Mouse (Mus musculus): Measurements from ENCODE around the gene Btaf1. TPM values are rescaled to one million over a fixed set of nuclear protein-coding genes. Genes with fewer than 3 reads are reported as not detected.

Gene Btaf1
- polyA plus RNA-seq, 1 experiment from 2014 or later, result 12.3 TPM

DNA sequence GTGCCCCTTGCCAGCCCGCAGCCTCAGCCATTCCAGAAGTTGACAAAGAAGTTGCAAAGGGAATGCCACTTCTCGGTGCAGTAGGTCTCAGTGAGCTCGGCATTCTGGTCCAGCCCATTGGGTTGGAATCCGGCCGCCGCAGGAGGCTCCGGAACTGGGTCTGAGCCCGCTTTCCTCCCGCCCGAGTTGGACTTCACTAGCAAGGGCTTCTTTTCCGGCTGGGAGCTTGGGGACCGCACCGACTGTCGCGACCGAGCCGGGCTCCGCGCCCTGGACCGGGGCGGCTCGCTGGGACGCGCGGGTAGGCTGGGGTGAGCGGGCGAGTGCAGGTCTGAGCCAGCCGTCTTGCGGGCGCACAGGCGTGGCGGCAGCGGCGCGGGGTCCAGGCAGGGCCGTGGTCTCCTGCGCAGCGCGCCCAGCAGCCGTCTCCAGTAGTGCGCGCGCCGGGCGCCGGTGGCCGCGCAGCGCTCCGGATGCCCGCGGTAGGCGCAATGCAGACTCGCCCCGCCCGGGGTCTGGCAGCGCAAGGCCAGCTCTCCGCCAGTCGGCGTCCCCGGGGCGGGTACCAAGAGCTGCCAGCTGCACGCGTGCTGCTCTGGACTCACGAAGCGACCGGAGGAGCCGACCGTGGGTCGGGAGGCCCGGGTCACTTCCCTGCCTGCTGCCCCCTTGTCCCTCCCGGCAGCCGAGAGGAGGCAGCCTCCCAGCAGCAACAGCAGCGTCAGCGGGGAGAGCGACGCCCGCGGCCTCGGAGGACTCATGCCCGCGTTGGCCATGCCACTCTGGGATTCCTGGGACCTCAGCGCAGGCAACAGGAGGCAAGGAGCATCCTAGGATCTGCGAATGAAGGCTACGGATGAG, 7.2 kb upstream of the Btaf1 start:
- peak overlapping the region; percentile 97 for H3K9ac ChIP-seq (replicated peaks; ENCODE audit: low read depth, low read length)
- H3K36me3 ChIP-seq (ENCODE audit: control insufficient read depth, insufficient read depth), result no peaks in the 10 kb centered on the region
- H3K4me3 ChIP-seq (replicated peaks; ENCODE audit: low read length), result peak overlapping the region; percentile 97
- H3K27me3 ChIP-seq (replicated peaks; ENCODE audit: control insufficient read depth, insufficient read depth, low read length), result no peaks in the 10 kb centered on the region
- peak overlapping the region; percentile 94 for H3K4me2 ChIP-seq (ENCODE audit: low read length)
- no peaks in the 10 kb centered on the region for H3K9me3 ChIP-seq (ENCODE audit: control insufficient read depth, low read length)
- peaks cover 14% of the 10 kb centered on the region for H3K4me1 ChIP-seq (replicated peaks; ENCODE audit: control insufficient read depth, insufficient read depth, low read length)
- peak overlapping the region; percentile 95 for H3K27ac ChIP-seq (ENCODE audit: low read length)
- ATAC-seq, result peak; percentile 93
- WGBS, result 0% methylated on average over 71 of the region's 85 CpGs

DNA sequence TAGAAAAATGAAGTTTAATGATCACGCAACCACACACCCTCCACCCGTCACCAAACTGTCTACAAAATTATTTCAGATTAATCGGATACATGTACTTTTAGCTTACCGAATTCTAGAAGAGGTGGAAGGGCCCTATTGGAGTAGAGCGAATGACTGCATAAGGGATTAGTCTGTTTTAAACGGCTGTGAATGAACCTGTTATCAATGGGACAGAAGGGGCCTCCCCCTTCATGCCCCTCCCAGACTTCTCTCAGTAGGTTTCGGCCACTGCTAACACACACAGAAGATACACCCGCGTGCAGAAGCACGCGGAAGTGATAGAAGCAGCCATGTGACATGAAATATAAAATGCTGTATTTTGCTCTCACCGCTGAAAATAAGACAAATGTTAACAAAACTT, 6.4 kb upstream of the Btaf1 start, which contains the start of gene Fgfbp3:
Fgfbp3 (minus strand) TSS at position 150 of the 400 bp plus-strand sequence.
- H3K9me3 ChIP-seq (ENCODE audit: control insufficient read depth, low read length), result no peaks in the 10 kb centered on the region
- peak within 1 kb of the TSS; percentile 97 for H3K9ac ChIP-seq (replicated peaks; ENCODE audit: low read depth, low read length)
- peak within 1 kb of the TSS; percentile 95 for H3K27ac ChIP-seq (ENCODE audit: low read length)
- peak; percentile 23; the same call in 1 of the 2 replicates for ATAC-seq
- no peaks in the 10 kb centered on the region for H3K36me3 ChIP-seq (ENCODE audit: control insufficient read depth, insufficient read depth)
- 4% methylated on average over 12 of the region's 12 CpGs for WGBS
- peak within 1 kb of the TSS; percentile 97 for H3K4me3 ChIP-seq (replicated peaks; ENCODE audit: low read length)
- H3K4me1 ChIP-seq (replicated peaks; ENCODE audit: control insufficient read depth, insufficient read depth, low read length), result peaks cover 14% of the 10 kb centered on the region
- no peaks in the 10 kb centered on the region for H3K27me3 ChIP-seq (replicated peaks; ENCODE audit: control insufficient read depth, insufficient read depth, low read length)
- H3K4me2 ChIP-seq (ENCODE audit: low read length), result peak within 1 kb of the TSS; percentile 94

DNA sequence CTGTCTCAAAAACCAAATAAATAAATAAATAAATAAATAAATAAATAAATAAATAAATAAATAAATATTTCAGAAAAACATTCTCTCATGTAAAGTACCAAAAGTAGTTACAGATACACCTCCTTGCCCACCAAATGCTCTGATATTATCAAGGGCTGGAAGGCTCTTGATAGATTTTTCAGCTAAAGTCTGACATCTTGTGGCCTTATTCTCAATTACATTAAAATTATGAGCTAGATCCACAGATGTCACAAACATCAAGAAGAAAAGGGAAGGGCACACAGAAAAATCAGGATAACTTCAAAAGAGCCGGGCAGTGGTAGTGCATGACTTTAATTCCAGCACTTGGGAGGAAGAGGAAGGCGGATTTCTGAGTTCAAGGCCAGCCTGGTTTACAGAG, 3.9 kb upstream of the Btaf1 start:
- H3K4me2 ChIP-seq (ENCODE audit: low read length), result no peak overlapping the region
- WGBS, result 23% methylated on average over 2 of the region's 2 CpGs
- H3K4me3 ChIP-seq (replicated peaks; ENCODE audit: low read length), result no peak overlapping the region
- ATAC-seq, result no peak
- H3K9me3 ChIP-seq (ENCODE audit: control insufficient read depth, low read length), result no peaks in the 10 kb centered on the region
- H3K4me1 ChIP-seq (replicated peaks; ENCODE audit: control insufficient read depth, insufficient read depth, low read length), result peaks cover 20% of the 10 kb centered on the region
- H3K36me3 ChIP-seq (ENCODE audit: control insufficient read depth, insufficient read depth), result no peaks in the 10 kb centered on the region
- H3K9ac ChIP-seq (replicated peaks; ENCODE audit: low read depth, low read length), result no peak overlapping the region
- no peak overlapping the region for H3K27ac ChIP-seq (ENCODE audit: low read length)
- H3K27me3 ChIP-seq (replicated peaks; ENCODE audit: control insufficient read depth, insufficient read depth, low read length), result no peaks in the 10 kb centered on the region

DNA sequence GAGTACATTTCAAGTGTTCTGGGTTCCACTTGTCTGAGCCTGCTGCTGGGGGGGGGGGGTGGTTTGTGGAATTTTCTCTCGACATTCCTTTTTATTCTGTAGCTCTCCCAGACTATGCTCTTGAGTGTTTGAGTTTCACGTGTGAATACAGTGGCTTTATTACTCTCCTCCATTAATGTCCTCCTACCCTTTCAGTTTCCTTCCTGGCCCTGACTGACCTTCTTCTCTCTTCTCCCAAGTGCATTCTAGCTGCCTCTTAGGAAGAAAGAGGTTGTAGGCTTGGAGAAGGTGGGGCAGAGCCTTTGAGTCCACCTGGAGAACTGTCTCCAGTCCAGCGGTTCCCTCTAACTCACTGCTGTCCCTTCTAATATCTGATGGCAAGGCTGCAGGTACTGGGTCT, 2.9 kb upstream of the Btaf1 start:
- Histone ChIP-seq H3K4me1 (replicated peaks; ENCODE audit: control insufficient read depth, insufficient read depth, low read length) (peaks cover 23% of the 10 kb centered on the region), H3K4me3 (replicated peaks; ENCODE audit: low read length) (no peak overlapping the region), H3K4me2 (ENCODE audit: low read length) (no peak overlapping the region), H3K9me3 (ENCODE audit: control insufficient read depth, low read length) (no peaks in the 10 kb centered on the region), H3K36me3 (ENCODE audit: control insufficient read depth, insufficient read depth) (no peaks in the 10 kb centered on the region), H3K9ac (replicated peaks; ENCODE audit: low read depth, low read length) (no peak overlapping the region), H3K27ac (ENCODE audit: low read length) (no peak overlapping the region), H3K27me3 (replicated peaks; ENCODE audit: control insufficient read depth, insufficient read depth, low read length) (no peaks in the 10 kb centered on the region)
- 59% methylated on average over 3 of the region's 3 CpGs for WGBS
- no peak for ATAC-seq

DNA sequence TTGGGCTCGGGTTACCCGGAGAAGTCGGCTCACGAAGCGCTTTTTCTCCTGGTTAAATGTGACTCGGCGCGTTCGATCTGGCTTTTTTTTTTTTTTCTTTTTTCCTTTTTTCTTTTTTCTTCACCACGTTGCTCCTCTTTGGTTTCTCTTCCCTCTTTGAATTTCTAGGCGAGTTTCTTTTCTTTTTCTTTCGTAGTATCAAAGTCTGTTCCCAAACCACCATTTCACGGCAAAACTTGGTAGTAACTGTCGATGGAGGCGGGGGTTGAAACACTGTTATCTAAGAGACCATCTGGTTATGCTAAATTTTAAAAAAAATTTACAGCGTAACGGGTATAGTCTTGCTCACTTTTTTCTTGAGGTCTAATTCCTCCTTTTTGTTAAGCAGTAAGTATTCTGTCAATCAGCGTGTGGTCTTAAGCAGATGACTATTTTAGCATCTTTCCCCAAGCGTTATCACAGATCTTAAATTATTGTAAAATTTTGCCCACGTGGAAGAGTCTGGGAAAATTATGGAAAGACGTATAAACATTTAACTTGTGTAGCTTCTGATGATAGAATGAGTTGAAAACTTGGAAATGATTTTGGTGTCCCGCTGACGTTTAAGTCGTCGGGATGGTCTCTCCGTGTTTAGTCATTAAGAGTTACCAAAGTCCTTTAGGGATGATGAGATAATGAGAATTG, 816 bp downstream of the Btaf1 start:
- Histone ChIP-seq H3K4me2 (ENCODE audit: low read length) (peak overlapping the region; percentile 83), H3K9ac (replicated peaks; ENCODE audit: low read depth, low read length) (peak overlapping the region; percentile 92), H3K9me3 (ENCODE audit: control insufficient read depth, low read length) (no peaks in the 10 kb centered on the region), H3K27me3 (replicated peaks; ENCODE audit: control insufficient read depth, insufficient read depth, low read length) (no peaks in the 10 kb centered on the region), H3K4me1 (replicated peaks; ENCODE audit: control insufficient read depth, insufficient read depth, low read length) (peaks cover 17% of the 10 kb centered on the region), H3K4me3 (replicated peaks; ENCODE audit: low read length) (peak overlapping the region; percentile 96), H3K27ac (ENCODE audit: low read length) (peak overlapping the region; percentile 95), H3K36me3 (ENCODE audit: control insufficient read depth, insufficient read depth) (no peaks in the 10 kb centered on the region)
- ATAC-seq, result no peak
- under 1% methylated on average over 26 of the region's 26 CpGs for WGBS

DNA sequence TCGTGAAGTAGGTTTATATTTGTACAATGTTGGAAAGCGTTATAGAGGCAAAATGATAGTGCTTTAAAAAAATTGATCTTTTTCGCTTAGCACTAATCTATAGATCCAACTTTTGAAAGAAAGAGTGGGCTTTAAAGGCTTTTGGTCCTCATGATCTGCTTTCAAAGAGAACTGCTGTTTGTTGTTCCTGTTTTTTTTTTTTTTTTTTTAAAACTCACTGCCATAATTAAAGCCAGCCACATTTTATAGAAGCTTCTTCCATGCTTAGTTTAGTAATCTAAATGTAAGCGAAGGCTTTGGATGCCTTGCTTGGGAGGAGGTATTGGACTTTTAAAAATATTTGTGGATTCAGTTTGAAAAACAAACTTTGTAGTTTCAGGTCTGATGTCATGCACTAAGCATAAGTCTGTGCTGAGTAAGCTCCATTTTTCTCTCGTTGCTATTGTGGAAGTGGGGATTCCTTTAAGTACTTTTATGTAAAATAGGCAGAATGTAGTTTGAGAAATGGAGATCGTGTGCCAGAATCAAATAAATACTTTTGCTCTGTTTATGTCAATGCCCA, 2.0 kb downstream of the Btaf1 start:
- no peaks in the 10 kb centered on the region for H3K9me3 ChIP-seq (ENCODE audit: control insufficient read depth, low read length)
- no peak overlapping the region for H3K4me3 ChIP-seq (replicated peaks; ENCODE audit: low read length)
- peaks cover 17% of the 10 kb centered on the region for H3K4me1 ChIP-seq (replicated peaks; ENCODE audit: control insufficient read depth, insufficient read depth, low read length)
- no peak overlapping the region for H3K4me2 ChIP-seq (ENCODE audit: low read length)
- no peak for ATAC-seq
- 79% methylated on average over 6 of the region's 6 CpGs for WGBS
- H3K9ac ChIP-seq (replicated peaks; ENCODE audit: low read depth, low read length), result no peak overlapping the region
- no peaks in the 10 kb centered on the region for H3K36me3 ChIP-seq (ENCODE audit: control insufficient read depth, insufficient read depth)
- no peaks in the 10 kb centered on the region for H3K27me3 ChIP-seq (replicated peaks; ENCODE audit: control insufficient read depth, insufficient read depth, low read length)
- no peak overlapping the region for H3K27ac ChIP-seq (ENCODE audit: low read length)

DNA sequence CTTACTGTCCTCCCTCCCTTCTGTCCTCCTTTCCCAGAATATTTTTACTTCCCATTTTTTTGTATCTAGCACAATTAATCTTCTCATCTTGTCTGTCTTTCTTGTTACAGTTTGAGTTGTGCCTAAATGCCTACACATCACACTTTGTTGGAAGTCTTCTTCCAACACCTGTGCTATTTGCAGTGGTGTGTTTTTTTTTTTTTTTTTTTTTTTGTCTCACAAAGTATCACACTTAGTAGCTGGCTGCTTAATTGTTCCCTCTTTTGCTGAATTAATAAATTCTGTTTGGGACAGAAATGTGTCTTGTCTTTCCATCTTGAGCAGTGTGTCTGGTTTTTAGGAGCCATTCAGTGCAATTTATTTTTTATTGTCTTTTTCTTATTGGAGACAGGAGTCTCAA, 3.9 kb downstream of the Btaf1 start:
- H3K36me3 ChIP-seq (ENCODE audit: control insufficient read depth, insufficient read depth), result no peaks in the 10 kb centered on the region
- H3K9ac ChIP-seq (replicated peaks; ENCODE audit: low read depth, low read length), result no peak overlapping the region
- ATAC-seq, result no peak
- H3K27me3 ChIP-seq (replicated peaks; ENCODE audit: control insufficient read depth, insufficient read depth, low read length), result no peaks in the 10 kb centered on the region
- peaks cover 17% of the 10 kb centered on the region for H3K4me1 ChIP-seq (replicated peaks; ENCODE audit: control insufficient read depth, insufficient read depth, low read length)
- no peak overlapping the region for H3K4me3 ChIP-seq (replicated peaks; ENCODE audit: low read length)
- H3K9me3 ChIP-seq (ENCODE audit: control insufficient read depth, low read length), result no peaks in the 10 kb centered on the region
- no peak overlapping the region for H3K27ac ChIP-seq (ENCODE audit: low read length)
- no peak overlapping the region for H3K4me2 ChIP-seq (ENCODE audit: low read length)

DNA sequence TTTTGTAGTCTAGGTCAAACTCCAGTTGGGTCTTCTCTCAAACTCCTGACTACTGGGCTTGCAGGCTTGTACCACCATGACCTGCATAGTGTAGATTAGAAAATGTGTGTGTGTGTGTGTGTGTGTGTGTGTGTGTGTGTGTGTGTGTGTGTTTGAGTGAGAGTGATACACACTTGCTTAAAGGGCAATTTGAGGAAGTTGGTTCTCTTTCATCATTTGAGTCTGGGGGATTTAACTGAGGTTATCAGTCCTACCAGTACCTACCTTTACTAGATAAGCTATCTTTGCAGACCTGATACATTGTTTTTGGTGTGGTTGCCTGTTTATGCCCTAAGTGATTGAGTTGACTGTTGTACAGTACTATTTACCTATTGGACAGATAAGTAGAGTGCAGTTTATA, 6.2 kb downstream of the Btaf1 start:
- no peak overlapping the region for H3K9ac ChIP-seq (replicated peaks; ENCODE audit: low read depth, low read length)
- no peaks in the 10 kb centered on the region for H3K9me3 ChIP-seq (ENCODE audit: control insufficient read depth, low read length)
- H3K4me2 ChIP-seq (ENCODE audit: low read length), result no peak overlapping the region
- no peaks in the 10 kb centered on the region for H3K36me3 ChIP-seq (ENCODE audit: control insufficient read depth, insufficient read depth)
- peaks cover 5% of the 10 kb centered on the region for H3K4me1 ChIP-seq (replicated peaks; ENCODE audit: control insufficient read depth, insufficient read depth, low read length)
- no peak overlapping the region for H3K4me3 ChIP-seq (replicated peaks; ENCODE audit: low read length)
- H3K27me3 ChIP-seq (replicated peaks; ENCODE audit: control insufficient read depth, insufficient read depth, low read length), result no peaks in the 10 kb centered on the region
- no peak overlapping the region for H3K27ac ChIP-seq (ENCODE audit: low read length)
- no peak for ATAC-seq

DNA sequence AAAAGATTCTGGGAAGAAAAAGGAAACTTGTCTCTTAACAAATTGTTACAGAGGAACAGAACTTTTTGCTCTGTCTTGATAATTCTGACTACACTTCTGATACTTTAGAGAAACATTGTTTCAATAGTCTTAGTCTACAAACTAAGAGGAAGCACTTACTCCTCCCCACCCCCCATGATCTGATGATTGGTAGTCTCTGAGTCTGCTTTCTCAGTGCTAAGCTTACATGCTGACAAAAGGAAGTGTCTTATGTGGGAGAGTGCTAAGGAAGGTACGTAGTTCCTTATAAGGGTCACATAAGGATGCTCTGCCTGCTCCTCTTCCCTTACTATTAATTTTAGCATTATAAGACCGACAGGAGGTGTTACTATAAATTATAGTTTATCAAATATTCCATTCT, 6.7 kb downstream of the Btaf1 start:
- no peaks in the 10 kb centered on the region for H3K36me3 ChIP-seq (ENCODE audit: control insufficient read depth, insufficient read depth)
- ATAC-seq, result no peak
- no peak overlapping the region for H3K27ac ChIP-seq (ENCODE audit: low read length)
- no peaks in the 10 kb centered on the region for H3K27me3 ChIP-seq (replicated peaks; ENCODE audit: control insufficient read depth, insufficient read depth, low read length)
- H3K4me1 ChIP-seq (replicated peaks; ENCODE audit: control insufficient read depth, insufficient read depth, low read length), result no peaks in the 10 kb centered on the region
- H3K9ac ChIP-seq (replicated peaks; ENCODE audit: low read depth, low read length), result no peak overlapping the region
- WGBS, result 93% methylated on average over 2 of the region's 2 CpGs
- no peak overlapping the region for H3K4me2 ChIP-seq (ENCODE audit: low read length)
- H3K9me3 ChIP-seq (ENCODE audit: control insufficient read depth, low read length), result no peaks in the 10 kb centered on the region
- H3K4me3 ChIP-seq (replicated peaks; ENCODE audit: low read length), result no peak overlapping the region

All from forebrain, embryonic 16.5 days (tissue).